Mouse (Mus musculus): ENCODE results near the gene Susd6. TPM values are rescaled to one million over a fixed set of nuclear protein-coding genes. Genes with fewer than 3 reads are reported as not detected.

The Susd6 gene
- 17.6 and 17.7 TPM in 2 replicates for polyA plus RNA-seq (2012; rRNA removed)

DNA sequence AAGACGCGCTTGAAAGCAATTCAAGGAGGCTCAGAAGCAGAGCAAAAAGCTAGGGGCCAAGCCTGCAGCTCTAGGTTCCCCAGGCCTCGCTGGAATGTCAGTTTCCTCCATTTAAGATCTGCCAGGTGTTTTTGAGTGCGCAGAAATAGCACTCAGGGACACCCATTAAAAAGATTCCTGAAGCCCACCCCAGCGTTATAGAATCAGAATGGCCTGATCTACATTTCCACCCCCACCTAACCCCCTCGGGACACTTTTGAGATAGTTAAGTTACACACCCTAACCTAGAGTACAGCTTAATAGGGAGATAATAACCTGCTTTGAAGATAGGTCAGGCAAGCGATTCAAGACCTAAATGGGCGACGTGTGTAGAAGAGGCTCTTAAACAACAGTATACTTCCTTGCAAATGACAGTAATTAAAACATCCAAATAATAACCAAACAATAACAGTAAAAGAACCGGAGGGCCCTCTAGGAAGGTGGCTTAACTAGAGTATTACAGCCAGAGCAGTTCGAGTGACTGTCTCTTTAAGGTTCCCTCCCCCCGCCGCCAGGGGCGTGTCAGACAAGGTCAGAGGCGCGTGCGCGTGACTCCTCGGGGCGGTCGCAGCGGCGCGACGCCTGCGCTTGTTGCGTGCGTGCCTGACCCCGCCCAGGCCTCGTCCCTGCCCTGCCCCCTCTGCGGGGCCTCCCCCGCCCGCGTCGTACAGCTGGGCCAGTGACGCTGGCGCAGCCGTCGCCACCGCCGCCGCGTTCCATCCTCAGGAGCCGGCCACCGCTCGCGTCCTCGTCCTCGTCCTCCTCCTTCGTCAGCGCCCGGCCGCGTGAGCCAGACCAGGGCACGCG, at the start of gene Susd6:
TSS of gene Susd6 (plus strand) at position 662 of the 846 bp plus-strand sequence.

DNA sequence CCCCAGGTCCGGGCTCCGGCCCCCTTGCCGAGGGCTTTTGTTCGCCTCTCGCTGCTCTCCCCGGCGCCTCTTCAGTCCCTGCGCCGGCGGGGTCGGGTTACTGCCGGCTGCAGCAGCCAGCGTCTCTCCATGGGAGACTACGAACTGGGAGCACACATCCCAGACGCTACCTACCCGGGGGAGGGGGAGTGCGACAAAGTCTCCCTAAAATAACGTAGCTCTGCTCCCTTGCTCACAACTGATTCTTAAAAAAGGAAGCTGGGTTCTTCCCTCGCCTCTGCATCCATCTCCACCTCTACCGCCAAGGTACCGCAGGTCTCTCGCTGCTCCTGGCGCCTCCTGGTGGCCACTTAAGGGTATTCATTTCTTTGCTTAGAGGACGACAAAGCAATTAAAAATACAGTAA, 29.9 kb upstream of the Susd6 start, which contains the start of gene Ccdc177:
TSS of gene Ccdc177 (minus strand) at position 292 of the 406 bp plus-strand sequence.

Other genes starting within 250 kb of the Susd6 start
- gene Slc39a9, start 146.6 kb upstream of the Susd6 start, polyA plus RNA-seq (2012; rRNA removed): 30.4 and 30.7 TPM in 2 replicates
- gene Erh, start 146.2 kb upstream of the Susd6 start, polyA plus RNA-seq (2012; rRNA removed): 332 and 343 TPM in 2 replicates
- 2.0 and 3.5 TPM in 2 replicates for gene Plekhd1, start 97.9 kb upstream of the Susd6 start, polyA plus RNA-seq (2012; rRNA removed)
- 8.9 and 9.2 TPM in 2 replicates for gene Ccdc177, start 29.8 kb upstream of the Susd6 start, polyA plus RNA-seq (2012; rRNA removed)
- 582 and 587 TPM in 2 replicates for gene Srsf5, start 155.0 kb downstream of the Susd6 start, polyA plus RNA-seq (2012; rRNA removed)
- gene Slc10a1, start 178.2 kb downstream of the Susd6 start, polyA plus RNA-seq (2012; rRNA removed): 0.04 TPM in 1 of 2 replicates, not detected in the other
- gene Smoc1, start 236.3 kb downstream of the Susd6 start, polyA plus RNA-seq (2012; rRNA removed): 19.1 and 23.1 TPM in 2 replicates

Data from central nervous system, embryonic 18 days (tissue).